Mouse (Mus musculus) thymus, postnatal 25 days (tissue): ENCODE measurements at regions not wholly inside any gene's neighbourhood (a gene's known extent, or its start where the extent isn't known, plus 50 kb on each side); places are given as distances from the start of the nearest gene placed in this dataset.

Experiments
- DNase-seq: peaks from one replicate; pipeline ENCODE4 v3.0.0; 2022

GRCm38 (mm10) chr4:56686141-56686540 is 53.7 kb upstream of the Gm26657 start:
- no peak for DNase-seq

GRCm38 (mm10) chr4:56685696-56686095 is 54.2 kb upstream of the Gm26657 start:
- no peak for DNase-seq

GRCm38 (mm10) chr4:56685123-56685522 is 54.7 kb upstream of the Gm26657 start:
- DNase-seq = peak; percentile 85

GRCm38 (mm10) chr4:56684031-56684430 is 55.8 kb upstream of the Gm26657 start:
- DNase-seq = no peak

- DNase-seq = no peak
Observed at GRCm38 (mm10) chr4:56681121-56681520, 58.7 kb upstream of the Gm26657 start.

- peak; percentile 35 for DNase-seq
Observed at GRCm38 (mm10) chr4:56673868-56674267, 66.0 kb upstream of the Gm26657 start.

GRCm38 (mm10) chr4:56664921-56665320 is 74.9 kb upstream of the Gm26657 start:
- no peak for DNase-seq

DNA sequence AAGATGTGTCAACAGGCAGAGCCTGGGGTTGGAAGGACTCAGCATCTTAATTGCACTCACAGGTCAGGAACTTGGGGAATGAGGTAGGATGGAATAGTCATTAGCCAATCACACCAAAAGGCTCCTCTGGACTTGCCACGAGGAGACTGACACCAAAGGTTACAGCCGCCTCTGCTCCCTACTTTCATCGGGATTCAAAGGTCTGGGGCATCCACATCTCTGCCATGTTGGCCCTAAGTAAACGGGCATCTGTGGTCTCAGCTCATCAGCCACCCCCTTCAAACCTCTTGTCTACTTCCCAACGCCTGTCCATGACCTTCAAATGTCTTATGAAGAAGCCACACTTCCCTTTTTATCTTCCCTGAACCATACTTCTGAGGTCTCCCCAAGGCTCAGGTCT is 78.1 kb upstream of the Gm26657 start:
- DNase-seq = no peak

DNA sequence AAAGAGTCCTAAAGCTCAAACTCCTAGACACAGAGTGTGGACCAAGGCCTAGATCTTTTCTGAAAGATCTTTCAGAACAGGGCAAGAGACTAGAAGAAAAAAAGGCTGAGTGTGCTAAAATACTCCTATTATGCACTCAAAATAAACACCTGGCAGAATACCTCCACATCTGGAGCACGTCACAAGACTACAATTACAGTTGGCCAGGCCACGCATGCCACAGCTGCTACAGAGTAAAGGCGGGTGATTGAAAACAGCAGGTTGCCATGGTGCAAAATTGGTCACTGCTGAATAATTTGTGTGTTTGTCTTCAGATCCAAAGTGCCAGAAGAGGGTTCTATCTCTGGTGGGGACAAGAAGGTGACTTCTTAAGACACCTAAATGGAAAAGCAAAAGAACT is 82.8 kb upstream of the Gm26657 start:
- no peak for DNase-seq

DNA sequence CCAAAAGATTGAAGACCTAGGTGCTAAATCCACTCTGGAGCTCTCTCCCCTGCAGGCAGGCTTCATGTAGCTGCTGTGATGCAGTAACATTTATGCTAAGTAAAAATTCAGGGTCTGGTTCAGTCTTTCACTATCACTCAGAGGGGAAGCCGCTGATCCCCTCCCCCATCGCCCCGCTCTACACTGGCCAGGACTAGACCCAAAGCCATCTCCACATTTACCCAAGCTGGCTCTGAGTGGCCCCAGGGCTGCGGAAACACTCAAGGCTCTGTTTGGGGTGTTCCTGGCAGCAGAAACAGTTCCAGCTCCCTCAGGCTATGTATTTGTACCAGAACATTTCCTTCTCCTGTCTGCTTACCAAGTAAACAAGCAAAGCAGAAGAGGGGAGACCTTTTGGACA is 85.5 kb upstream of the Gm26657 start:
- no peak for DNase-seq

- DNase-seq = no peak
Observed at GRCm38 (mm10) chr4:56652819-56653218, 87.1 kb upstream of the Gm26657 start.

DNA sequence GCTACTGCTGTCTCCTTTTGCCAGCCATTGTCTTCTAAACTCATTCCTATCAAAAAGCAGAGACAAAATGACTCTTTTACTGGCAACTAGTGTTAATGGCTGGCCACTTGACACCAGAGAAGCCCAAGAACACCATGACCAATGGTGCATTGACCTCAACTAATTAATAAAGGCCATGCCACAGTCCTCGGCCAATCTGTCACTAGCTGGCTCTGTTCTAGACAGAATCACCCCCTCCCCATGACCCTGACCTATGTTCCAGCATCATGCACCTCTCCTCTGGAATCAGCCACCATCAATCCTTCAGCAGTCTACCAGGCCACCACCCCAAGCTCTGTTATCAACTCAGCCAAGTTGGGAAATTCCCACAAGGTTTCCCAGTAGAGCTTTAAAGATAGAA is 90.1 kb upstream of the Gm26657 start:
- DNase-seq = no peak

DNA sequence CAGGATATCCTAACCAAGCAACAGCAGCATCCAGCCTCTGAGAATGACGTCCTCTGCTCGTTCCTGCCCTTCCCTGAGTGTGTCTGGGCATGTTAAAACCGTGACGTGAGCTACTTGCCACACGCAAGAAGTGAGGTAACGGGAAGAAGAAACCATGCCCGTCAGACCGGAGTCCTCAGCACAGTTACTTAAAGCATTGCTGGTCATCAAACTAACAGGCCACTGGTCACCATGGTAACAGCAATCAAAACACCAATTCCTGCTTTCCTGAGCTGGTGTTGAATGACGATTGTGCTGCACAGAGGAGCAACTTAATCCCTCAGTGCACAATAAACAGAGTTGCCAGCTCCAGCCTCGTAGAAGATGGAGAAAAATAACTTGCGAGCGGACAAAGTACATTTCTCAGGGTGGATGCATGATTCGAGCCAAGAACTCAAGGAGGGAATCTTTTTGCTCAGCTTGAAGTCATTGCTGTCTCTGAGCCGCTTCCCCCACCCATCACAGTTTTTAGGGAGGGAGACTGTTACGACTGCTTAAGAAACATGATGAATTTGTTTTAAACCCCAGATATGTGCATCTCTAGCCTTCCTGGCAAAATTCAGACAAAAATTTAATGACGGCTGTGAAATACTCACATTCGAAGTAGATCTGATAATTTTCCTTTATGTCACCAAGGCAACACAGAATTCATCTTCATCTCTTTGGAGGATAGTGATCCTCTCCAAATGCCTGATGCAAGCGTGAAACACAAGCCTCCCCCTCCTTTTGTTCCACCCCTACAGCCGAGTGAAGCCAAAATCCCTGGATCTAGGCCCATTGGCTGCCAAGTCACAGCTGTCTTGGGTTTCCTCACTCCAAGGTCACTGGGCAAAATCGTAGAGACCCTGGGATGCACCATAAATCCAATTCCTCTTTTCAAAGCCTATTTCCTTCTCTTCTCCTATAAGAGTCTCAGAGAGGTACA is 95.6 kb upstream of the Gm26657 start:
- no peak for DNase-seq

DNA sequence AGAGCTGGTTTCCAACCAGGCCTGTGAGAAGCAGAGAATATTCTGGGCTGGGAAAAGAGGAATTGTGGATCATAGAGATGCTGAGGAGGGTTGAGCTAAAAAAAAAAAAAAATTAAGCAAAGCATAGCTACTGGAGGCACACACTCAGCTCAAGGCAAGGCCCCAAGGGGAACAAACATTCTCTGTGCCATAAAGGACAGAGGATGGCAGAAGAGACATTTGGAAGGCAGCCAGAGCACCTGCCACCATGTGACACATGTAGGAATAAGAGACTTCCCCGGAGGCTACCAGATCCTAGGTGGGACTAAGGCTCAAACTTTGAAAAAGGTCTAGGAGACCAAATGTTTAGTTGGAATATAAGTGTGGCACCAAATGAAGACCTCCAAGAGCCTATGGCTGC is 96.4 kb upstream of the Gm26657 start:
- DNase-seq = no peak

DNA sequence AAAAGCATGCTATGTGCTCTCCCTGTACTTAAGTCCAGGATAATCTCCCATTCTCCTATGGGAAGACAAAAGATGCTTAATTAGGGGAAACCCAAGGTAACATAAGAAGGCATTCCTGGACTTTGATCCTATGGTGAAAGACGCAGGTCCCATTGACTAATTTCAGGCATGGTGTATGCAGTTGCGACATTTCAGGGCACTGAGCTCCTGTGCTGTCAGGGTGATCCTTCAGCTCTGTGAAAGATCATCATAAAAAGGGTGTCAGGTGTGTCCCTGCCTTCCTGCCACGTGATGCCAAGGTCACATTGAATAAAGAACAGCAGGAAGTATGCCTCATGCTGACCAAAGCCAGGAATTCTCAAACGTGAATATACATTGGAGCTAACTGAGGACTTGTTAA is 100.2 kb upstream of the Gm26657 start:
- DNase-seq = no peak

DNA sequence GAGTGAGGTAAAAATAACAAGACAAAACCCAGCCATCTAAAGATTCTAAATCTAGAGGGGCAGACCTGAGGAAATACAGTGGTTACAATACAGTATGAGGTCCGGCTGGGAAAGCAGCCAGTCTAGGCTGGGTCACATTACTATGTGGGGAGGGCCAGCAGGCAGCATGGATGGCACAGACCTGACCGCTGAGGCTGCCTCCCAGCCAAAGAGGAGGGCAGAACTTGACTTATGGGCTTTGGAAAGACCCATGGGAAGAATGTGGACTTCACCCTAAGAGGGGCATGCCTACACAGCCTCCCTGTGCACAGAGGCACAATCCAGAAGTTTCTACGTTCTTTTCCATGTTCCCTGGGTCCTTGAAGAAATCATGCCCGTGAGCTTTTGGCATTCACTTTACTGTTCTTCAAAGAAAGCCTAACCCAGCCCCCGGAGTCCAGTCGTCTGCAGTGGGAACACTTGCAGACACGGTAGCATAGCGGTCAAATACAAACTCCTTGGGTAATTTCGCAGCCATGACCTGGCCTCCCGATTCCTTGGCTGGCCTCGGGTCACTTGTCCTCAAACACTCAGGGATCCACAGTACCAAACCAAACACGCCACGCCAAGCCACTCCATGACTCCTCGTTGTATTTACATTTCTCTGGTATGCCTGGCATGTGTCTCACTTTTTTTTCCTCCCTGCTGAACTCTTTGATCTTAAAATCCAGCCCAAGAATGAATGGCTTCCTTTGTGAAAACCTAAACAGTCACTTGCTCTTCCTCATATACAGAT is 101.0 kb upstream of the Gm26657 start:
- no peak for DNase-seq

GRCm38 (mm10) chr4:56636265-56636664 is 103.6 kb upstream of the Gm26657 start:
- no peak for DNase-seq

DNA sequence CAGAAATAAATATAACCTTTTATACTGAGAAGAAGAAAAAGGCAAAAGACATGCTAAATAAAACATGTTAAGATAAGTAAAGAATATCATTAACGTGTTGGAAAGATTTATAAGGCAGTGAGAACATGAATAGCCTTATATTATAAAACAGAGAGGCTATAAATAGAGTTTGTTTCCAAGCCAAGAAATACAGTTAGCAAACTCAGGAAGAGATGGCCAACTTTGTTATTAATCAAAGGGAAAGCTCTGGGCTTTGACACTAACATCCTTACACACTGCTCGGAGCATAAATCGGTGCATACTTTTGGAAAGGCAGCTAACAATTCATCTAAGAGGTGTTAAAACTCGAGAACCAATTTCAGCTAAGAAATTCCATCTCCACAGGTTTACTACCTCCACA is 106.3 kb upstream of the Gm26657 start:
- no peak for DNase-seq

GRCm38 (mm10) chr4:56630251-56630650 is 109.6 kb upstream of the Gm26657 start:
- DNase-seq = no peak

- no peak for DNase-seq
Observed at GRCm38 (mm10) chr4:56627206-56627605, 112.7 kb upstream of the Gm26657 start.

DNA sequence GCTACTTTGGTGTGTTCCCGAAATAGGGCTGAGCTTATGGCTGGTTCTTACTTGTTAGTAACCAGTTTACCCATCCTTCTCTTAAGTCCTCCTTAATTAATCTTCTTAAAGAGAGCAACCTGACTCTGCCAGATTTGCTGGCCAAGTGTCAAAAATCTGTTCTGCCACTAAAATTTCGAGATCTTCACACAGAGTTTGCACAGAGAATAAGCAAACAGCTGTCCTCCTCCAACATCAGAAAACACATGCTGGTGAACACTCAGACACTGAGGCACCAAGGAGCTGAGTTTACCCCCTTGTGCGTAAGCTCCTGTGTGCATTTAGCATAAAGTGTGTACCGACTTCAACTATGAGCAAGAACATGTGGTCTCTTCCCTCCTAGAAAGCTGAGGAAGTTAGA is 118.1 kb upstream of the Gm26657 start:
- no peak for DNase-seq

GRCm38 (mm10) chr4:56621356-56621755 is 118.5 kb upstream of the Gm26657 start:
- no peak for DNase-seq

DNA sequence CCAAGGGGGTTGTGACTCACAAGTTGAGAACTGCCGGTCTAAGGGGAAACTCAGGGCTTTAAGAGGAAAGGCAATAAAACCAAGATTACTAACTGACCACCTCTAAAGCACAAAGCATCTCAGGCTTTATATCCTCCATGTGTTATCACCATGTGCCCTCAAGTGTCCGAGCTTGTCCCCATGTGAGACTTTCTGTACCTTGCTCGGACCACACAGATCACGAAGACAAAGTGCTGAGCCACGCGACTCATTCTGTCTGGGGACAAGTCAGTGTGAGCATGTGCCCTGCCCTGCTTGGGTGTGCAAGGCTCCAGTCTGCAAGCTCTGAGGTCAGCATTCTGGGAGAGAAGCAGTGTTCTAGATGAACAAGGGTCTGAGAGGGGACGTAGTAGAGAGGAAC is 119.2 kb upstream of the Gm26657 start:
- no peak for DNase-seq

- no peak for DNase-seq
Observed at GRCm38 (mm10) chr4:56619803-56620202, 120.1 kb upstream of the Gm26657 start.
